Comparison of ENCODE assay signal across 19 mouse cellular contexts in genomic region chr2:142774752-142775151, GRCm38 (mm10).
"Had no signal": no experiment of that assay in that cellular context is flagged by ENCODE, and none has a peak within 500 bp of the region (broad histone marks: within the 10 kb centered on the region; RNA-seq: fewer than 3 reads in every experiment).

No protein-coding gene starts in this region.

- H3K27ac ChIP-seq: lung, embryonic 15.5 days; midbrain, embryonic 13.5 days; neural tube, embryonic 13.5 days; neural tube, embryonic 15.5 days had no signal

- H3K36me3 ChIP-seq: lung, embryonic 15.5 days; midbrain, embryonic 13.5 days; neural tube, embryonic 13.5 days; neural tube, embryonic 15.5 days had no signal

- H3K4me1 ChIP-seq: lung, embryonic 15.5 days had no signal

- ATAC-seq: lung, postnatal 0 days; midbrain, embryonic 13.5 days; midbrain, embryonic 16.5 days had no signal

- H3K27me3 ChIP-seq: lung, embryonic 15.5 days; midbrain, embryonic 13.5 days; neural tube, embryonic 13.5 days; neural tube, embryonic 15.5 days had no signal

- H3K9me3 ChIP-seq: lung, embryonic 15.5 days; midbrain, embryonic 13.5 days; neural tube, embryonic 13.5 days; neural tube, embryonic 15.5 days had no signal

- H3K9ac ChIP-seq: lung, embryonic 15.5 days; midbrain, embryonic 13.5 days; neural tube, embryonic 13.5 days; neural tube, embryonic 15.5 days had no signal

- H3K4me3 ChIP-seq: lung, embryonic 15.5 days; midbrain, embryonic 13.5 days; myocyte; neural tube, embryonic 13.5 days; neural tube, embryonic 15.5 days had no signal

- H3K4me2 ChIP-seq: lung, embryonic 15.5 days; midbrain, embryonic 11.5 days; midbrain, embryonic 13.5 days; neural tube, embryonic 13.5 days; neural tube, embryonic 15.5 days had no signal

- DNase-seq: lung, adult 2 months; lung, postnatal 14 days; lung, postnatal 4 days; retina, postnatal 1 day; right cerebral cortex, adult 18-20 months; right cerebral cortex, postnatal 25 days; right cerebral cortex, postnatal 4 days; spleen, adult 18-20 months; thymus, adult 18-20 months; thymus, postnatal 14 days; thymus, postnatal 36 days had no signal
